Comparison of ENCODE assay signal across 8 mouse cellular contexts in the genomic region with DNA sequence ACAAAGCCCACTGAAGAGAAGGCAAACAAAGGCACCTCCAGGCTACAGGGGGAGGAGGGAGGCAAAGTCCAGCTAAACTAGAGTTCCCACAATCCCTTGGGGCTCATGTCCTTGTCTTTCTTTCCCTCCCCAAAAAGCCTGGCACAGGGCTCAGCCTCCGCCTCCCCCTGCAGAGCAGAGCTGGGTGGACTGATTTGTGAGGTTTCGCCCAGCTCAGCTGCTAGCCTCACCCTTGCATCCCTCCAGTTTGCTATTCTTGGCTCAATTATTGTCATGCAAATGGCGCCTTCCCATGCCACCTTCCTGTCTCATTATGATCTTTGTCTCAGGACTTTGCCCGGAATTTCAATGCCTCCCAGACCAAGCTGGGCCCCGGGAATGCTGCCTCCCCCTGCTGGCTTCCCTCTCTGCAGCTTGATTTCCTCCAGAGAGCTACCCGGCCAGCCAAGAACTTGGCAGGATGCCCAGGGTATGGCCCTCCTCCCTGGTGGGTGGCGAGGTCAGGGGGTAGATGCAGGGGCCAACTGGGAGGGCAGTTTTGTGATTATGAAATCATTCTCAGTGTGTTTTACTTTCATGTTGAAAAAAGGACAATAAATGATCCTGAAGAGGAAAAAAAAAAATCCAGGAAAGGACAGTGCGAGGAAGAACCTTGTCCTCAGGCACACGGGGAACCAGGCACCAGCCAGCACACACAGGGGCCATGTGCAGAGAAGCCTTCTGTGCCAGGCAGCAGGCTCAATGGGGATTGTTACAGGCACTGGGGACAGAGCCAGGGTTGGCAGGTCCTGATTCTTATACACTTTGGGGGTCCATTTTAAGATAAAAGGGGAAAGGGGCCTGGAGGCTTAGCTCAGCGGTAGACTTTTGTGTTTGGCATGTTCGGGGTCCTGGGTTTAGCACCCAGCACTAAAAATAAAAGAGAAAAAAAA. TPM values are rescaled to one million over a fixed set of nuclear protein-coding genes. Genes with fewer than 3 reads are reported as not detected.
DNase-seq lines count a peak whose midpoint lies in the region; ATAC-seq and TF ChIP-seq lines count a peak whose summit lies in the region.

A gene (minus strand): TSS at position 310 of the 932 bp plus-strand sequence.

- peaks cover 29 to 31% of the 10 kb centered on the region in 2 experiments for H3K4me1 ChIP-seq in ES-E14 (ENCODE audit: control insufficient read depth in 2 of 2, insufficient read depth in 2 of 2, low read length in 2 of 2, poor library complexity in 1 of 2)
- peaks cover 26% of the 10 kb centered on the region; the same call in 1 of the 2 replicates for H3K4me1 ChIP-seq in cerebellum, adult 2 months (ENCODE audit: control insufficient read depth, insufficient read depth, low read length)
- H3K4me1 ChIP-seq in forebrain, postnatal 0 days (ENCODE audit: insufficient read depth), result peaks cover 51% of the 10 kb centered on the region
- H3K4me1 ChIP-seq in liver, embryonic 13.5 days (replicated peaks), result 0 out of 2 replicates have a peak, but pooled peaks cover 7% of the 10 kb centered on the region
- H3K4me1 ChIP-seq in neural tube, embryonic 13.5 days (replicated peaks), result peaks cover 83% of the 10 kb centered on the region

- H3K4me3 ChIP-seq in ES-E14 (ENCODE audit: insufficient read depth in 1 of 2, low read depth in 1 of 2, low read length in 2 of 2, poor library complexity in 1 of 2, severe bottlenecking in 1 of 2), result peak within 1 kb of the TSS; percentile 67 to 68
- H3K4me3 ChIP-seq in cerebellum, adult 2 months (replicated peaks; ENCODE audit: insufficient read depth, low read depth, low read length), result no peak within 1 kb of the TSS
- H3K4me3 ChIP-seq in forebrain, postnatal 0 days (ENCODE audit: low read depth, low read length), result no peak within 1 kb of the TSS
- H3K4me3 ChIP-seq in liver, embryonic 13.5 days (replicated peaks), result peak within 1 kb of the TSS; percentile 35
- H3K4me3 ChIP-seq in neural tube, embryonic 13.5 days, result no peak within 1 kb of the TSS

- WGBS in cerebellum, adult 2 months, result 10% methylated on average over 11 of the region's 11 CpGs
- 9% methylated on average over 11 of the region's 11 CpGs for WGBS in forebrain, postnatal 0 days
- WGBS in liver, embryonic 13.5 days (ENCODE audit: insufficient replicate concordance), result 21% methylated on average over 11 of the region's 11 CpGs
- 4% methylated on average over 11 of the region's 11 CpGs for WGBS in neural tube, embryonic 13.5 days

- peak within 1 kb of the TSS; percentile 6; the same call in 1 of the 2 replicates for H3K4me2 ChIP-seq in forebrain, postnatal 0 days (ENCODE audit: low read depth)
- peak within 1 kb of the TSS; percentile 40 for H3K4me2 ChIP-seq in liver, embryonic 13.5 days
- H3K4me2 ChIP-seq in neural tube, embryonic 13.5 days, result peak within 1 kb of the TSS; percentile 31

- TF ChIP-seq POLR2A in cerebellum, adult 2 months (IDR thresholded peaks at IDR 0.05; ENCODE audit: borderline replicate concordance, insufficient read depth, low read length), result no peak

- peak; percentile 83 for ATAC-seq in forebrain, postnatal 0 days
- ATAC-seq in liver, embryonic 13.5 days (ENCODE audit: low read depth), result peak; percentile 78
- peak; percentile 82 for ATAC-seq in neural tube, embryonic 13.5 days (ENCODE audit: low read depth)

- TF ChIP-seq CTCF in cerebellum, adult 2 months (IDR thresholded peaks at IDR 0.05; ENCODE audit: borderline replicate concordance, insufficient read depth, low read depth, low read length), result peak; percentile 40; the same call in 1 of the 2 replicates
- TF ChIP-seq CTCF in forebrain, postnatal 0 days (IDR thresholded peaks at IDR 0.05; ENCODE audit: low read depth), result peak; percentile 66

- peak; percentile 99 for DNase-seq in ES-E14 (ENCODE audit: low read depth, low spot score)
- DNase-seq in cerebellum, adult 2 months, result peak; percentile 88
- peak; percentile 85 for DNase-seq in forebrain, postnatal 0 days
- peak; percentile 87 to 89 for DNase-seq in heart, postnatal 10 days
- peak; percentile 97 for DNase-seq in kidney, postnatal 36 days
- peak; percentile 22 for DNase-seq in liver, embryonic 13.5 days
- peak; percentile 80 for DNase-seq in urinary bladder, postnatal 14 days (ENCODE audit: low spot score)

- H3K27ac ChIP-seq in ES-E14 (ENCODE audit: insufficient read depth, low read depth, low read length, poor library complexity, severe bottlenecking), result peak within 1 kb of the TSS; percentile 93
- peak within 1 kb of the TSS; percentile 66 for H3K27ac ChIP-seq in cerebellum, adult 2 months (ENCODE audit: insufficient read depth, low read length)
- peak within 1 kb of the TSS; percentile 90 for H3K27ac ChIP-seq in forebrain, postnatal 0 days (ENCODE audit: low read depth, low read length)
- peak within 1 kb of the TSS; percentile 60 for H3K27ac ChIP-seq in liver, embryonic 13.5 days
- peak within 1 kb of the TSS; percentile 92 for H3K27ac ChIP-seq in neural tube, embryonic 13.5 days (replicated peaks)

- in situ Hi-C loops in ES-E14 (cut with MboI; ENCODE audit: low sequenced_read_pairs in 2 of 2, unreplicated experiment in 2 of 2), result no loop called here

- intact Hi-C loops in heart, postnatal 10 days (cut with DNase I), result no loop called here

- H3K9ac ChIP-seq in ES-E14 (ENCODE audit: insufficient read depth, low read depth, low read length, poor library complexity, severe bottlenecking), result peak within 1 kb of the TSS; percentile 82
- H3K9ac ChIP-seq in forebrain, postnatal 0 days, result no peak within 1 kb of the TSS
- no peak within 1 kb of the TSS for H3K9ac ChIP-seq in liver, embryonic 13.5 days
- H3K9ac ChIP-seq in neural tube, embryonic 13.5 days, result peak within 1 kb of the TSS; percentile 58

- H3K36me3 ChIP-seq in ES-E14 (ENCODE audit: control insufficient read depth, insufficient read depth, low read length, poor library complexity, severe bottlenecking), result peaks cover 3% of the 10 kb centered on the region; the same call in 1 of the 2 replicates
- no peaks in the 10 kb centered on the region for H3K36me3 ChIP-seq in forebrain, postnatal 0 days (ENCODE audit: insufficient read depth)
- no peaks in the 10 kb centered on the region; the same call in 1 of the 2 replicates for H3K36me3 ChIP-seq in liver, embryonic 13.5 days
- H3K36me3 ChIP-seq in neural tube, embryonic 13.5 days, result no peaks in the 10 kb centered on the region

- H3K27me3 ChIP-seq in cerebellum, adult 2 months (ENCODE audit: control insufficient read depth, insufficient read depth, low read length), result no peaks in the 10 kb centered on the region
- H3K27me3 ChIP-seq in forebrain, postnatal 0 days (ENCODE audit: insufficient read depth, low read length), result no peaks in the 10 kb centered on the region
- H3K27me3 ChIP-seq in liver, embryonic 13.5 days, result peaks cover 59% of the 10 kb centered on the region
- H3K27me3 ChIP-seq in neural tube, embryonic 13.5 days, result peaks cover 54% of the 10 kb centered on the region

- H3K9me3 ChIP-seq in ES-E14 (ENCODE audit: control insufficient read depth, insufficient read depth, low read depth, low read length), result no peaks in the 10 kb centered on the region
- no peaks in the 10 kb centered on the region for H3K9me3 ChIP-seq in forebrain, postnatal 0 days (ENCODE audit: low read length)
- no peaks in the 10 kb centered on the region for H3K9me3 ChIP-seq in liver, embryonic 13.5 days (replicated peaks)
- H3K9me3 ChIP-seq in neural tube, embryonic 13.5 days, result no peaks in the 10 kb centered on the region

TF ChIP-seq in ES-E14, 5 proteins besides CTCF, POLR2A, EP300 and RAD21:
- TF ChIP-seq CHD2 (IDR thresholded peaks at IDR 0.05; ENCODE audit: low read depth, low read length) (peak; percentile 62; the same call in 1 of the 2 replicates), ZC3H11A (IDR thresholded peaks at IDR 0.05; ENCODE audit: borderline replicate concordance, low read depth, low read length) (no peak), HCFC1 (IDR thresholded peaks at IDR 0.05; ENCODE audit: borderline replicate concordance, insufficient read depth, low read length) (no peak; the same call in 1 of the 2 replicates), MAFK (IDR thresholded peaks at IDR 0.05; ENCODE audit: insufficient read depth, low read depth, low read length) (no peak), ZNF384 (IDR thresholded peaks at IDR 0.05; ENCODE audit: low read depth, low read length) (peak; percentile 22; the same call in 1 of the 2 replicates)

RNA-seq across cellular contexts. Expression of the gene that starts here (rescaled TPM):
- total RNA-seq in ES-E14 (2012; rRNA removed), result 27.3 and 33.3 TPM in 2 replicates
- 6.8 and 9.0 TPM in 2 replicates for polyA plus RNA-seq in cerebellum, adult 2 months (2012; rRNA removed)
- total RNA-seq in forebrain, postnatal 0 days (2014; rRNA removed), result 3.8 and 6.8 TPM in 2 replicates
- polyA plus RNA-seq in forebrain, postnatal 0 days (2015; fragmentation: Nextera tagmentation; extraction: Ambion mirVana), result 3.7 and 4.2 TPM in 2 replicates
- 1 to 10 TPM; 1.2 to 1.4 TPM for total RNA-seq in heart, postnatal 10 days (2021)
- polyA plus RNA-seq in liver, embryonic 13.5 days (2015; fragmentation: Nextera tagmentation; extraction: Ambion mirVana), result 8.7 and 10.4 TPM in 2 replicates
- polyA plus RNA-seq in neural tube, embryonic 13.5 days (2015; fragmentation: Nextera tagmentation; extraction: Ambion mirVana), result 4.1 and 6.1 TPM in 2 replicates

Comparison
In these comparisons a context has a peak if more than half of its experiments do, and no peak if none do; other contexts are left out.
1. DNase-seq: peak in every context shown above with its lines; median percentile 99 in ES-E14; 97 in kidney, postnatal 36 days; 88 in cerebellum, adult 2 months; 88 in heart, postnatal 10 days; 85 in forebrain, postnatal 0 days; 80 in urinary bladder, postnatal 14 days; 22 in liver, embryonic 13.5 days.
2. H3K4me3 ChIP-seq: peak in ES-E14 (2 of 2) and liver, embryonic 13.5 days (single experiment); none in cerebellum, adult 2 months (single experiment), forebrain, postnatal 0 days (single experiment) and neural tube, embryonic 13.5 days (single experiment).
3. H3K9ac ChIP-seq: peak in ES-E14 (single experiment) and neural tube, embryonic 13.5 days (single experiment); none in forebrain, postnatal 0 days (single experiment) and liver, embryonic 13.5 days (single experiment).
4. Peak in every context shown above with its lines, with median percentiles within 50 percentile points of each other: H3K27ac ChIP-seq, ATAC-seq and H3K4me2 ChIP-seq.